Mouse (Mus musculus) layer of hippocampus, postnatal 14 days (tissue): ENCODE measurements around the gene Ctsw. TPM values are rescaled to one million over a fixed set of nuclear protein-coding genes. Genes with fewer than 3 reads are reported as not detected.
A peak's percentile ranks its signal among the peaks of the same experiment; 100 is the strongest.

ENCODE experiments used
- DNase-seq, 2 experiments: peaks; one replicate each; pipeline ENCODE4 v3.0.0; 2021 to 2022; ENCODE audit warnings: low spot score in 2 of 2, mixed read lengths in 1 of 2
- total RNA-seq, 2 experiments: library from RNA; stranded (reverse); gene quantifications; 2 replicates each; pipeline ENCODE4 v1.2.3; 2021

The Ctsw gene
- total RNA-seq, 2 experiments from 2014 or later: 0.41 to 1.2 TPM

DNA sequence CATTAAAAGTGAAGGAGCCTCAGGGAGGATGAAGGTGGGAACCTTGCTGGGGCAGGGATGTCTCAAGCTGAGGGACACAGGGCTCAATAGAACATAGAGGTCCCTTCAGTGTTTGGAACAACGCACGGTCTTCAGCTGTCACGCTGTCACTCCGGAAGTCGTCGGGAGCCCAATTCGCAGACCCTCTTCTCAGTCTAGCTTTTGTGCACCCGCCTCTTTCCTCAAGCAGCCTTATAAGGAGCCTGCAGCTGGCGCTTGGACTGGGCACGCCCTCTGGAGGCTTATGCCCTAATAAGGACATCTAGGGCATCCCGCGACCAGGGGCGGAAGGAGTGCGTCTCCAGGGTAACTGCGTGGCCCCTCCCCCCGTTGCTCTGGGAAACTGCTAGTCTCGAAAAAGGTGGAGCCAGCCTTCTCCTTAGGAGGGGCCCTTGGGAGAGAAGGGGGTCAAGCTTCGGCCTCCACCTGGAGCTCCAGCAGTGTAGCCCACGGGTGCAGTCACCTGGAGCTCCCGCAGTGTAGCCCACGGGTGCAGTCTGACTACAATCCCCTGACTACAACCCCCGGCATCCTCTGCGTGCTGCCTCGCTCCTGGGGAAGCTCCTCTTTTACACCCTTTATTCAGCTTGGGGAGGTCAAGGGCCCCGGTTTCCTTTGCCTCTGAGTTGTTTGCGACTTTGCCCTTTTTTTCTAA lies 20.7 kb upstream of the Ctsw start:
- peak; percentile 98 for DNase-seq

DNA sequence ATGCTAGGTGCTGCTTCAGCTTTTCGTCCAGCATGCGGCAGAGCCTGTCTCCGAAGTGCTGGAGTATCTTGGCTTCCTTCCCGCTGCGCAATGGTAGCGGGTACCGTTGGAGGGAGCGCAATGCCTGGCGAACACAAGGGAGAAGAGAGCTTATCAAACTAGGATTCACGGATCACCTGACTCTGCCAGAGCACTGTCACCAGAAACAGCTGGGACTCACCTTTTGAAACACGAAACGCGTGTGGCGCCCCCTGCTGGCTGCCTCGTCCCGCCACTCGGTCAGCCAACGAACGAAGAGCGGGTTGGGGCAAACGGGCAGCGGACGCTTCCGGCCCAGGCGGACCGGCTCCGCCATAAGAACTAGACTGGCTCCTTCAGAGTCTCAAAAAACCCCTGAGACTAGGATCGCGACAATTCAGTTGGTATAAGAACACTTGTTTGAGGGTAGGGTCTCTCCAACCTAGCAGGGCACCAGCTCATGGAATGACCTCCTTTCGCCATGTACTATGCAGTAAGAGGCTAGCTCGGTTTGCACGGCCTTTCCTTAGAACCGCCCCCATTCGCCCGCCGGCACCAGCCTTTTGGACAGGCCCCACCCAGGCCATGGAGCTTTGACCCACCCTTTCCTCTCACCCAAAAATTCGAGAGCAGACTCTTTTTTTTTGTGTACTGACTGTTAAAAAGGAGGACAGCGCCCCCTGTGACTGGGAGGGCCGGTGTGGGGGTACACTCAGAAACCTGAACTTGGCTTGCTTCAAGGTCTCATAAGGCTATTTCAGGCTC lies 19.7 kb upstream of the Ctsw start, which contains the start of gene Mus81:
Mus81 (minus strand) TSS at position 635 of the 783 bp plus-strand sequence.
- DNase-seq: peak; percentile 92 to 97

DNA sequence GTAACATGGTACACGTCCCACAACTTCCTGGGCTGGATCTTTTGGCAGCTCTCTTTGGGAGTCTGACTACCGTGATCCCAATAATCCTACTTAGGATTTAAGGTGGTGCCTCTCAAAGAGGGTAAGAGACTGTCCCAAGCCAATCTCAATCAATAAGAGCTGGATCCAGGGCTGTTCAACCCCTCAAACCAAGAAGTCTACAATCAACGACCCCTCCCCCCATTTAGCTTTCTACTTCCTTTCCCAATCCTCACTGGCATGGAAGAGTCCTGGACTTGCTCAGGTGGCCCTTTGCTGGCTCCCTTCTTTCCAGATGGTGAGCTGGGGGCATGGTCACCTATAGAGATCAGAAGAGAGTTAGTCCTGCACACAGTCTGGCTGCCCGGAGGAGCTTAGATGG lies 18.5 kb upstream of the Ctsw start:
- DNase-seq: no peak

DNA sequence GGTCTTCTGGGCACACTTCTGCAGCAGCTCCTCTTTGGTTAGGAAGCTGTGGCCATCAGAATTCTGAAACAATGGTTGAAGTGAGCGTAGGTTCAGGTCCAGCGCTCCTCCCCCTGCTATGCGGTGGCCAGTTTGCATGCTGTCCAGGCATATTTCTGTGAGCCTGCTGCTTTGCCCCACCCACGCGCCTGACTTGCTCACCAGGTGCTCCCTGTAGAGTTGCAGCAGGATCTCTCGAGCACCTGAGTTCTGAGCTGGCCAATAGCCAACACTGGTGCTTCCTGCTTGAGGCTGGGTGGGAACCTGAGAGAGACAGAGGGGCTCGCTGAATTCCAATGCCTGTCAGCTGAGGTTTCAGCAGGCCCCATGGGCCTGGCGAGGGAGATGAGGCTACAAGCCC lies 18.0 kb upstream of the Ctsw start:
- DNase-seq: no peak

DNA sequence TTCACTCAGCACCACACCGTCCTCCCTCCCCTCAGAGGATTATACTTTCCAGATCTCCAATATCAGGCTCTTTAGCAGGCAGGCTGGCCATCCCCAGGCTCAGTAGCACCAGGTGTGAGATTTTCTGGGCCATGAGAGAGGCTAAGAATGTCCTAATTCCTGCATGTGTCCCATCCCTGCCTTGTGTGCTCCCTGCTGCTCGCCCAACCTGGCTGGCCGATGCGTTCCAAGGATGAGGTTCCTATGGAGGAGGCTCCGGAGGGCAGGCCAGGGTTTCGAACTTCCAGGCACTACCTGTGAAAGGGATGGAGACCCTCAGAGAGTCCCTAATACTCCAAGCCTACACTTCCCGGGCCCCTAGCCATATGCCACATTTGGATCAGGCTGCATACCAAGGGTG lies 17.5 kb upstream of the Ctsw start:
- no peak for DNase-seq

- no peak for DNase-seq
These were observed 17.1 kb upstream of the Ctsw start for GRCm38 (mm10) chr19:5485371-5485770.

GRCm38 (mm10) chr19:5484496-5484895 lies 16.2 kb upstream of the Ctsw start:
- no peak for DNase-seq

DNA sequence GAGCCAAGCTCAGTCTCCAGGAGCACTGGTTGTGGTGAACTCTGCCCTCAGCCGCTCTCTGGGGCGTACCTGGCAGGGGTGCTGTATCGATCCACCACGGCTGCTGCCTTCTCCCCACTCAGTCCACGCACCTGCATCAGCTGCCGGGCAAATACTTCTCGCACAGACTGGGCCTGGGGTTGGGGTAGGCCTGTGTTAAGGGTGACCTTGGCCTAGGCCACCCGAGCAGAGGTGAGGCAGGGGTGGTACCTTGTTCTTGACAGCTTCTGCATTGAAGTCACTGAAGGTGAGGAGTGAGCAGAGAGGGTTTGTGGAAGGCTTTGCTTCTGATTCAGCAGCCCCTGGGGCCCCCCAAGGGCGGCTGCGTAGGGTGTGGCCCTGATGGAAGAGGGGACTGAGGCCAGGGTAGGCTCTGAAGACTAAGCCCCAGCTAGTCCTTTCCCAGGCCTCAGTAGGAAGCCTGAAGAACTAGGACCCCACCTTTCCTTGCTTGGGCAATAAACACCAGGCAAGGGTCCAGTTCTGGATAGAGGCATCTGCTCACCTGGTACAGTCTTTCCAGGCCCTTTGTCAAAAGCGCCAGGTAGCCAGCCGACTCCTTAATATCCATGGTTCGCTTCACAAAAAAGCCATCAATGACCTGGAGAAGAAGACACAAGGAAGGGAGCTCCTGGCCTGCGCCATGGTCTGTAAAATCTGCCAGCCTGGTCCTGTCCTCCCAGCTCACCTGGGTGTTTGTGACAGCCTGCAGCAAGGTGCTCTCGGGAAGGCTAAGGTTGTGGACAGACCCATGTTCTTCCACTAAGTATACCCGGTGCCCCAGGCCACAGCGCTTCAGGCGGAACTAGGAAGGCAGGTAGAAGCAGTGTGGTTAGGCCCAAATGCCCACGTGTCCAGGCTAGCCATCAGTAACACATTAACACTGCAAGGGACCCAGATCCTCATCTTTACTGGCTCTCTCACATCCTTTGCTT lies 15.4 kb upstream of the Ctsw start:
- no peak for DNase-seq

DNA sequence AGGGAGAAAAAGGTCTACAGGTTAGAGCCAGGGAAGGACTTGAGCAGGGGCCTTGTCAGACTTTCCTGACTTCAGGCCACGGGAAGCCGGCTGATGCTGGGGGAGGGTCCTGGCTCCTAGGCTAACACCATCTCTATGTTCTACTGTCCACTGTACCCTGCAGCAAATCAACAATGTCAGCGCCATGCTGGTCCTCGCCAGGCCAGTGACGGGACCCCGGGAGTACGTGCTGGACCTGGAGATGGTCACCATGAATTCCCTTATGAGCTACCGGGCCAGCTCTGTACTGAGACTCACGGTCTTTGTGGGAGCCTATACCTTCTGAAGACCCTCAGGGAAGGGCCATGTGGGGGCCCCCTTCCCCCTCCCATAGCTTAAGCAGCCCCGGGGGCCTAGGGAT lies 13.1 kb upstream of the Ctsw start:
- no peak for DNase-seq

DNA sequence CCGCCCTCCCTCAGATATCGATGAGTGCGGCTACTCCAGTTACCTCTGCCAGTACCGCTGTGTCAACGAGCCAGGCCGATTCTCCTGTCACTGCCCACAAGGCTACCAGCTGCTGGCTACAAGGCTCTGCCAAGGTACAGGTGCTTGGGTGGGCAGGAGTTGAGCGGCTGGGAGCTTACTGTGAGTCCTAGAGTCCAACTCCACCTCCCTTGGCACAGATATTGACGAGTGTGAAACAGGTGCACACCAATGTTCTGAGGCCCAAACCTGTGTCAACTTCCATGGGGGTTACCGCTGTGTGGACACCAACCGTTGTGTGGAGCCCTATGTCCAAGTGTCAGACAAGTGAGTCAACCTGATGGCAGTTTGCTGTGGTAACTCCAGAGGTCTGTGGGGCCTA lies 11.7 kb upstream of the Ctsw start:
- no peak for DNase-seq

DNA sequence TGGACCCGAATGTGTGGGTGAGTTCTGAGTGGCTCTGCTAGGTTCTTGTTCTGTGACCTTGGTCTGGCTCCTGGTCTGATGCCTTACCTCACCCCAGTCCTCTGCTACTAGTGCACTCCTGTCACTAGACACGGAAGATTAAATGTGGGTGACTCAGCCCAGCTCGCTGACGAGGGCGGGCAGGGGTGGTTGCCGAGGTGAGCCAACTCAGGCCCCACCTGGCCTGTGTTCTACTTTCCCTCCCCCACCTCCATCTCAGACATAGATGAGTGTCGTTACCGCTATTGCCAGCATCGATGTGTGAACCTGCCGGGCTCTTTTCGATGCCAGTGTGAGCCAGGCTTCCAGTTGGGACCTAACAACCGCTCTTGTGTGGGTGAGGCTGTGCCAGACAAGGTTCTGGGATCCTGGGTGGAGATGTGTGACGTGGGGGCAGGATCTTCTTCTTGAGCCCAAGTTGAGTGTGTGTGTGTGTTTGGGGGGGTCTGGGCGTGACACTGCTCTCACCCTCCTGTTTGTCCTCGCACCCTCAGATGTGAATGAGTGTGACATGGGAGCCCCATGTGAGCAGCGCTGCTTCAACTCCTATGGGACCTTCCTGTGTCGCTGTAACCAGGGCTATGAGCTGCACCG lies 9.5 kb upstream of the Ctsw start:
- DNase-seq: no peak

- no peak for DNase-seq
These were observed 8.8 kb upstream of the Ctsw start for GRCm38 (mm10) chr19:5477004-5477667.

- DNase-seq: no peak
These were observed 6.9 kb upstream of the Ctsw start for GRCm38 (mm10) chr19:5475069-5475714.

- DNase-seq: no peak
These were observed 6.2 kb upstream of the Ctsw start for GRCm38 (mm10) chr19:5474281-5475068.

GRCm38 (mm10) chr19:5473720-5474119 lies 5.4 kb upstream of the Ctsw start, which contains the start of gene Efemp2:
TSS of gene Efemp2 (plus strand) at chr19:5473954.
- DNase-seq: peak; percentile 47 to 58

DNA sequence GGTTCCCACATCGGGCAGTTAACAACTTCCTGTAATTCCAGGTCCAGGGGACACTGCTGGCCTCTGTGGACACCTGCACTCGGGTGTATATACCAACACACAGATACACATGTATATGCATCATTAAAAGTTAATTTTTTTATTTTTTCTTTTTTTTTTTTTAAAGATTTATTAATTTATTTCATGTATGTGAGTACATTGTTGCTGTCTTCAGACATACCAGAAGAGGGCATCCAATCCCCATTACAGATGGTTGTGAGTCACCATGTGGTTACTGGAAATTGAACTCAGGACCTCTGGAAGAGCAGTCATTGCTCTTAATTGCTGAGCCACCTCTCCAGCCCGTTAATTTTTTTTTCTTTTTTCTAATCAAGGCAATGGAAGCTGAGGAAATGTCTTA lies 4.5 kb upstream of the Ctsw start:
- no peak for DNase-seq

- no peak for DNase-seq
These were observed 3.5 kb upstream of the Ctsw start for GRCm38 (mm10) chr19:5471846-5472245.

- no peak for DNase-seq
These were observed 1.3 kb downstream of the Ctsw start for GRCm38 (mm10) chr19:5466916-5467500.

DNA sequence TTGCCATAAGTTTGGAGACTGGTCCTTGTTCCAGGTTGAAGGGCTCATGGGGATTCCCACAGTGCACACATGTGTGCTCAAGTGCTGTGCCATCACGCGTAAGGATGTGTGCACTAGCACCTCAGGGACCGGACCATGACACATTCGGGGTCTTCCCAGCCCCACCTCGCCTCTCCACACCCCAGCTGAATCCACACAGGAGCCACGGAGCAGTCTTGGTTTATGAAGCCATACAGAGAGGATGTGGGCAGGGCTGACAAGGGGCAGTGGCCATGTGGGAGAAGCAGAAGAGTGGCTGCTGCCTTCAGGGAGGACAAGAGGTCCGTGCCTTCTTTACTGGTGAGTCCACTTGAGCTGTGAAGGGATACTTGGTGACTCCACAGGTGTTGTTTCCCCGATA lies 3.3 kb downstream of the Ctsw start:
- DNase-seq: no peak
